Mouse (Mus musculus): ENCODE results near the gene Epha3. TPM values are rescaled to one million over a fixed set of nuclear protein-coding genes. Genes with fewer than 3 reads are reported as not detected.

Epha3 gene
- total RNA-seq (2023): not detected

DNA sequence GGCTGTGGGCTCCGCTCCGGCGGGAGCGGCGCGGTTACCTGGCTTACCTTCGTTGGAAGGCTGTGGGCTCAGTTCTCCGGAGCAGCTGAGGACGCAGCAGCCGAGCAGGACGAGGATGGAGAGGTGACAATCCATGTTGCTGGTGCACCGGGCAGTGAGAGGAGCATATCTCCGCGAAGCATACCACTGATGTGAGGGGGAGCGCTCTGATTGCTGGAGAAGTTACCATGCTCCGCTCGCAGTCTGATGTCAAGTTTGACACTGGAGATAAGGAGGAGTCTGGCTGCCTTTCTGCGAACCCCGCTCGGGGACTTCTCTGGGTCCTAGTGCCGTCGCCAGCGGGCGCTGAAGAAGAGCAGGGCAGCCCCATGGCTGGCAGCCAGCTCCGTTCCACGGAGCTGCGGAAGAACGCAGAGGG is at the start of gene Epha3:
TSS of gene Epha3 (minus strand) at position 263 of the 418 bp plus-strand sequence.

